Mouse (Mus musculus): ENCODE results near the gene Pcare.
"Not testable (repeated sequence)": the region's sequence is repeated elsewhere in the genome, so short reads cannot be mapped to it uniquely, and the experiment has no call there.

Pcare gene

GRCm38 (mm10) chr17:71752831-71753230, at the start of gene Pcare:
TSS of gene Pcare (minus strand) at chr17:71752894.
- DNase-seq (ENCODE audit: low spot score): no peak

GRCm38 (mm10) chr17:71795521-71796205, 43.0 kb upstream of the Pcare start:
- DNase-seq (ENCODE audit: low spot score): no peak

- DNase-seq (ENCODE audit: low spot score): no peak
Observed at GRCm38 (mm10) chr17:71791622-71792021, 38.9 kb upstream of the Pcare start.

GRCm38 (mm10) chr17:71791109-71791508, 38.4 kb upstream of the Pcare start:
- DNase-seq (ENCODE audit: low spot score): no peak

GRCm38 (mm10) chr17:71786456-71786855, 33.8 kb upstream of the Pcare start:
- no peak for DNase-seq (ENCODE audit: low spot score)

- no peak for DNase-seq (ENCODE audit: low spot score)
Observed at GRCm38 (mm10) chr17:71783366-71783735, 30.7 kb upstream of the Pcare start.

- DNase-seq (ENCODE audit: low spot score): peak; percentile 18
Observed at GRCm38 (mm10) chr17:71782699-71783365, 30.1 kb upstream of the Pcare start.

- peak; percentile 1 for DNase-seq (ENCODE audit: low spot score)
Observed at GRCm38 (mm10) chr17:71782242-71782698, 29.6 kb upstream of the Pcare start.

GRCm38 (mm10) chr17:71780945-71781344, 28.3 kb upstream of the Pcare start:
- DNase-seq (ENCODE audit: low spot score): no peak

- DNase-seq (ENCODE audit: low spot score): no peak
Observed at GRCm38 (mm10) chr17:71780490-71780889, 27.8 kb upstream of the Pcare start.

- DNase-seq (ENCODE audit: low spot score): no peak
Observed at GRCm38 (mm10) chr17:71778696-71779095, 26.0 kb upstream of the Pcare start.

GRCm38 (mm10) chr17:71775279-71775678, 22.6 kb upstream of the Pcare start:
- no peak for DNase-seq (ENCODE audit: low spot score)

GRCm38 (mm10) chr17:71774173-71774572, 21.5 kb upstream of the Pcare start:
- DNase-seq (ENCODE audit: low spot score): no peak

GRCm38 (mm10) chr17:71770696-71771095, 18.0 kb upstream of the Pcare start:
- no peak for DNase-seq (ENCODE audit: low spot score)

- no peak for DNase-seq (ENCODE audit: low spot score)
Observed at GRCm38 (mm10) chr17:71769564-71769963, 16.9 kb upstream of the Pcare start.

GRCm38 (mm10) chr17:71768173-71768572, 15.5 kb upstream of the Pcare start, which contains the start of gene Clip4:
TSS of gene Clip4 (plus strand) at chr17:71768473.
- DNase-seq (ENCODE audit: low spot score): not testable (repeated sequence)

GRCm38 (mm10) chr17:71760536-71760935, 7.8 kb upstream of the Pcare start:
- no peak for DNase-seq (ENCODE audit: low spot score)

- no peak for DNase-seq (ENCODE audit: low spot score)
Observed at GRCm38 (mm10) chr17:71749616-71750168, 3.0 kb downstream of the Pcare start.

GRCm38 (mm10) chr17:71747561-71747960, 5.1 kb downstream of the Pcare start:
- DNase-seq (ENCODE audit: low spot score): no peak

GRCm38 (mm10) chr17:71746114-71746513, 6.6 kb downstream of the Pcare start:
- DNase-seq (ENCODE audit: low spot score): no peak

- DNase-seq (ENCODE audit: low spot score): no peak
Observed at GRCm38 (mm10) chr17:71742935-71743334, 9.8 kb downstream of the Pcare start.

GRCm38 (mm10) chr17:71742156-71742555, 10.5 kb downstream of the Pcare start:
- no peak for DNase-seq (ENCODE audit: low spot score)

GRCm38 (mm10) chr17:71736442-71736841, 16.3 kb downstream of the Pcare start:
- DNase-seq (ENCODE audit: low spot score): no peak
